Mouse (Mus musculus): ENCODE measurements around the gene Rasgef1a. TPM values are rescaled to one million over a fixed set of nuclear protein-coding genes. Genes with fewer than 3 reads are reported as not detected.

Gene Rasgef1a
- polyA plus RNA-seq, 1 experiment = 0.30 TPM

DNA sequence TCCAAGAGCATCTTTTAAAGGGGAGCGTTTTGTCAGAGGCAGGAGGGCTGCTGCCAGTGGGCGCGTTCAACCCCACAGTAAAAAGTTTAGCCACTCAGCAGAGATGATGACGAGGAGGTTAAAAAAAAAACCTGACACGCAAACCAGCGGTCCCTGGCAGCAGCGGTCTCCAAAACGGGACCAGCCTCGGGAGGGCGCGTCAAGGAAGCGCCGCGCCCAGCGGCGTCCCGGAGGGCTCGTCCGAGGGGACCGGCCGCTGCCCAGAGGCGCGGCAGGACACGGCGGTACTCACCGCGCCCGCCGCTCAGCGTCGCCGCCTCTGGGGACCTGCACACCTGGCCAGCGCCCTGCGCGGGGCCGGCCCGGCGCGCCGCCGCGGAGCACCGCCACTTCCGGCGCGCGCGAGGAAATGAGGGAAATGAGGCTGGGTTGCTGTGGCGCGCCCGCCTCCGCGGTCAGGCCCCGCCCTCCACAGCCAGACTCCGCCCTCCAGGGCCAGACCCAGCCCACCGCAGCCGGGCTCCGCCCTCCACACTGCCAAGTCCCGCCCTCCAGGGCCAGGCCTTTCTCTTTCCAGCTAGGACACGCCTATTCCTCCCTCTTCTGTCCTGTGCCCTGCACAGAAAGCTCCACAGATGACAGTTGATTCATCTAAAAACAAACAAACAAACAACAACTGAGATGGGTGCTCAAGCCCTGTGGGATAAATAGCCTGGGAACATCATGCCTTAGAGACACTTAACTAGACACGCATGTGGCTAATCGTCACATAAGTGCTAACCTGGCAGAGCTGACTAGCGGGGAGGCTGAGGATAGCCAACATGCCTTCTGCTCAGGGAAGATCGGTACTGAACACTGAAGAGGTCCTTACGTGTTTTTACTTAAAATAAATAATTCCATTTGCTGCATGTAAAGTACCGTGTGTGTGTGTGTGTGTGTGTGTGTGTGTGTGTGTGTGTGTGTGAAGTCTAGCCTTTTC lies 127.8 kb downstream of the Rasgef1a start, which contains the start of gene Csgalnact2:
TSS of gene Csgalnact2 (minus strand) at position 410 of the 979 bp plus-strand sequence.
- no peaks in the 10 kb centered on the region for H3K36me3 ChIP-seq (replicated peaks; ENCODE audit: low read length)
- H3K27me3 ChIP-seq (replicated peaks) = no peaks in the 10 kb centered on the region
- TF ChIP-seq GATA1 (IDR thresholded peaks at IDR 0.05; ENCODE audit: borderline replicate concordance, low read length) (no peak), FLI1 (IDR thresholded peaks at IDR 0.05; ENCODE audit: low read length) (peak; percentile 17; the same call in 1 of the 2 replicates)
- peak within 1 kb of the TSS; percentile 93 for H3K4me3 ChIP-seq (replicated peaks)
- peaks cover 72% of the 10 kb centered on the region for H3K4me1 ChIP-seq
- peaks cover 7% of the 10 kb centered on the region; the same call in 1 of the 2 replicates for H3K9me3 ChIP-seq

DNA sequence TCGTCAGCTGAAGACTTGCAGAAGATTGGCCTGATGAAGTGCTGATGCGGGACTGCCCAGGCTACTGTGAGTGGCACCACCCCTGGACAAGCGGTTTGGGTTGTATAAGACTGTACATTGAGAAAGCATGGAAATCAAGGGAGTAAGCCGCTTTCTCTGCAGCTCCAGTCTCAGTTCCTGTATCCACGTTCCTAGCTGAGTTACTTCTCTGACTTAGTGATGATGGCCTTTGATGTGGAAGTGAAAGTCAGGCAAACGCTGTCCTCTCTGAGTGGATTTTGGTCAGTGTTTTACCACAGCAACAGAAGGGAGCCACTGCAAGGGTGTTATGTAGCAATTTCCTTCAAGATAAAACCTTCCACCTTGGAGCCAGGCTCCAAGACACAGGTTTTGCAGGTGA lies 129.7 kb downstream of the Rasgef1a start:
- Histone ChIP-seq H3K9me3 (peaks cover 17% of the 10 kb centered on the region), H3K27me3 (replicated peaks) (no peaks in the 10 kb centered on the region), H3K36me3 (replicated peaks; ENCODE audit: low read length) (no peaks in the 10 kb centered on the region), H3K4me3 (replicated peaks) (no peak overlapping the region), H3K4me1 (peaks cover 53% of the 10 kb centered on the region)
- TF ChIP-seq GATA1 (IDR thresholded peaks at IDR 0.05; ENCODE audit: borderline replicate concordance, low read length) (no peak), FLI1 (IDR thresholded peaks at IDR 0.05; ENCODE audit: low read length) (no peak)

Other genes starting within 250 kb of the Rasgef1a start
- gene Zfp637, start 170.3 kb upstream of the Rasgef1a start, polyA plus RNA-seq (2012; ENCODE audit: insufficient read depth, low replicate concordance) = 3.1 and 9.3 TPM in 2 replicates
- 1.3 TPM in 1 of 2 replicates, not detected in the other for gene Zfp239, start 149.3 kb upstream of the Rasgef1a start, polyA plus RNA-seq (2012; ENCODE audit: insufficient read depth, low replicate concordance)
- gene Hnrnpf, start 111.1 kb upstream of the Rasgef1a start, polyA plus RNA-seq (2012; ENCODE audit: insufficient read depth, low replicate concordance) = 36.3 and 112 TPM in 2 replicates
- not detected in 2 replicates for gene Fxyd4, start 73.7 kb upstream of the Rasgef1a start, polyA plus RNA-seq (2012; ENCODE audit: insufficient read depth, low replicate concordance)
- 3.6 and 3.9 TPM in 2 replicates for gene Csgalnact2, start 127.7 kb downstream of the Rasgef1a start, polyA plus RNA-seq (2012; ENCODE audit: insufficient read depth, low replicate concordance)
- 0.10 TPM in 1 of 2 replicates, not detected in the other for gene Ret, start 186.3 kb downstream of the Rasgef1a start, polyA plus RNA-seq (2012; ENCODE audit: insufficient read depth, low replicate concordance)